Mouse (Mus musculus) intestine, embryonic 14.5 days (tissue): Measurements from ENCODE around the gene Slc7a4. TPM values are rescaled to one million over a fixed set of nuclear protein-coding genes. Genes with fewer than 3 reads are reported as not detected.

Experiments
- ATAC-seq: fragments of 200-750 bp; cut with Nextera tagmentation; replicated peaks from 2 replicates; pipeline ENCODE4 v1.8.0; 2017; ENCODE audit warnings: low read depth, moderate number of reproducible peaks, moderate TSS enrichment, moderate library complexity; ENCODE audit not compliant: low FRiP score, low TSS enrichment
- DNase-seq: peaks from one replicate; pipeline ENCODE4 v3.0.0-alpha.2; 2018; ENCODE audit warnings: low spot score
- H3K27ac ChIP-seq: fragments of 300-500 bp; sonication (generic); 2 replicates; pipeline ENCODE4 v1.5.1; 2014; ENCODE audit warnings: low read depth, mild to moderate bottlenecking, control low read depth
- H3K27me3 ChIP-seq: fragments of 300-500 bp; sonication (generic); replicated peaks from 2 replicates; pipeline ENCODE4 v1.6.1; 2014; ENCODE audit warnings: low read length, control low read depth; ENCODE audit not compliant: control insufficient read depth, insufficient read depth
- H3K36me3 ChIP-seq: fragments of 300-500 bp; sonication (generic); 2 replicates; pipeline ENCODE4 v1.6.1; 2014; ENCODE audit warnings: low read length, control low read depth; ENCODE audit not compliant: control insufficient read depth, insufficient read depth
- H3K4me1 ChIP-seq: fragments of 300-500 bp; sonication (generic); replicated peaks from 2 replicates; pipeline ENCODE4 v1.6.1; 2014; ENCODE audit warnings: low read length, control low read depth, mixed read lengths; ENCODE audit not compliant: control insufficient read depth, insufficient read depth
- H3K4me2 ChIP-seq: fragments of 300-500 bp; sonication (generic); 2 replicates; pipeline ENCODE4 v1.6.1; 2014; ENCODE audit warnings: low read length
- H3K4me3 ChIP-seq: fragments of 300-500 bp; sonication (generic); 2 replicates; pipeline ENCODE4 v1.5.1; 2014; ENCODE audit warnings: low read depth, low read length, control low read depth, mixed read lengths
- H3K9ac ChIP-seq: fragments of 300-500 bp; sonication (generic); 2 replicates; pipeline ENCODE4 v1.6.1; 2014; ENCODE audit warnings: mild to moderate bottlenecking, low read length
- H3K9me3 ChIP-seq: fragments of 300-500 bp; sonication (generic); 2 replicates; pipeline ENCODE4 v1.6.1; 2016; ENCODE audit warnings: low read length, control low read depth; ENCODE audit not compliant: control insufficient read depth
- WGBS: fragments of 180-500 bp; shearing (Covaris S2); extraction: QIAGEN DNeasy Blood & Tissue Kit; methylation state at CpG from one replicate; pipeline ENCODE4 v1.1.7; 2014; 5-methylcytosine and 5-hydroxymethylcytosine counted together
- polyA plus RNA-seq: library from polyadenylated mRNA; unstranded; fragments of >200 nt; fragmentation: Nextera tagmentation; extraction: Ambion mirVana; gene quantifications from 2 replicates; pipeline ENCODE4 v1.2.1, GENCODE M21; 2014

Slc7a4 gene
- 10.8 and 15.6 TPM in 2 replicates for polyA plus RNA-seq

GRCm38 (mm10) chr16:17583064-17583463 lies at the start of gene Slc7a4:
Gene Slc7a4 (minus strand): TSS chr16:17583214.
- Histone ChIP-seq H3K36me3 (no peaks in the 10 kb centered on the region), H3K4me1 (no peaks in the 10 kb centered on the region), H3K9ac (no peak within 1 kb of the TSS), H3K27me3 (no peaks in the 10 kb centered on the region), H3K9me3 (no peaks in the 10 kb centered on the region), H3K4me3 (no peak within 1 kb of the TSS), H3K4me2 (no peak within 1 kb of the TSS), H3K27ac (no peak within 1 kb of the TSS)
- DNase-seq (no peak), ATAC-seq (no peak)
- 23% methylated on average over 8 of the region's 8 CpGs for WGBS

DNA sequence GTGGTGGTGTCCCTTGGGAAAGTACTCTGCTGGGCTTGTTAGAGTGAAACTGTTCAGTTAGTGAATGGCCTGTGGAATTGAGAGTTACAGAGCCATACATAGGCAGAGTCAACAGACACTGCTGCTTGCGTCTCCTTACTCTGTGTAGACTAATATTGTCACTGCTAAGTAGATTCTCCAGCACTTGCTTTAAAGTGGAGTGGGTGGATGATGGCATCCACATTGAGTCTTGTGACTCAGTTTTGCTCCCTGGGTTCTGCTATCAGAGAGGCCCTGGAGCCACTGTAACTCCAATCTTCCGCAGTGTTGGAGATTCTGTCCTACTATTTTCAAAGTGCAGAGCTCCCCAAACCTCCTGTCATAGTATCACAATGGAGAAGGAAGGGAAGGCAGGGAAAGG lies 49.6 kb upstream of the Slc7a4 start:
- WGBS = 97% methylated on average over 2 of the region's 2 CpGs
- Histone ChIP-seq H3K27ac (no peak overlapping the region), H3K4me1 (no peaks in the 10 kb centered on the region), H3K9me3 (no peaks in the 10 kb centered on the region), H3K4me3 (no peak overlapping the region), H3K4me2 (no peak overlapping the region), H3K36me3 (peaks cover 80% of the 10 kb centered on the region), H3K9ac (no peak overlapping the region), H3K27me3 (no peaks in the 10 kb centered on the region)
- no peak for DNase-seq
- no peak for ATAC-seq

DNA sequence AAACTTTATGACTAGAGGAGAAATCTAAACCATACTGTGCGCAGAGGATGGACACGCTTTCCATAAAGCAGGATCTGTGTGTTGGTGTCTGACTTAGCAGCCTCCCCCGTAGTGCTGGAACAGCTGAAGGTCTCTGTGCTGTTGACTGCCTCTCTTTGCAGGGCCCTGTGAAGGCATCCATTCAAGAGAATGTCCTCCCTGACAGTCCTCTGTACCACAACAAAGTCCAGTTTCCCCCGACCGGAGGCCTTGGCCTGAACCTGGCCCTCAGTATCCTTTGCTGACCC lies 43.2 kb upstream of the Slc7a4 start:
- DNase-seq = no peak
- WGBS = 97% methylated on average over 5 of the region's 5 CpGs
- no peak overlapping the region for H3K27ac ChIP-seq
- peaks cover 88% of the 10 kb centered on the region for H3K36me3 ChIP-seq
- H3K4me2 ChIP-seq = no peak overlapping the region
- no peaks in the 10 kb centered on the region for H3K27me3 ChIP-seq
- ATAC-seq = no peak
- H3K9ac ChIP-seq = no peak overlapping the region
- H3K4me3 ChIP-seq = no peak overlapping the region
- H3K4me1 ChIP-seq = no peaks in the 10 kb centered on the region
- H3K9me3 ChIP-seq = no peaks in the 10 kb centered on the region

DNA sequence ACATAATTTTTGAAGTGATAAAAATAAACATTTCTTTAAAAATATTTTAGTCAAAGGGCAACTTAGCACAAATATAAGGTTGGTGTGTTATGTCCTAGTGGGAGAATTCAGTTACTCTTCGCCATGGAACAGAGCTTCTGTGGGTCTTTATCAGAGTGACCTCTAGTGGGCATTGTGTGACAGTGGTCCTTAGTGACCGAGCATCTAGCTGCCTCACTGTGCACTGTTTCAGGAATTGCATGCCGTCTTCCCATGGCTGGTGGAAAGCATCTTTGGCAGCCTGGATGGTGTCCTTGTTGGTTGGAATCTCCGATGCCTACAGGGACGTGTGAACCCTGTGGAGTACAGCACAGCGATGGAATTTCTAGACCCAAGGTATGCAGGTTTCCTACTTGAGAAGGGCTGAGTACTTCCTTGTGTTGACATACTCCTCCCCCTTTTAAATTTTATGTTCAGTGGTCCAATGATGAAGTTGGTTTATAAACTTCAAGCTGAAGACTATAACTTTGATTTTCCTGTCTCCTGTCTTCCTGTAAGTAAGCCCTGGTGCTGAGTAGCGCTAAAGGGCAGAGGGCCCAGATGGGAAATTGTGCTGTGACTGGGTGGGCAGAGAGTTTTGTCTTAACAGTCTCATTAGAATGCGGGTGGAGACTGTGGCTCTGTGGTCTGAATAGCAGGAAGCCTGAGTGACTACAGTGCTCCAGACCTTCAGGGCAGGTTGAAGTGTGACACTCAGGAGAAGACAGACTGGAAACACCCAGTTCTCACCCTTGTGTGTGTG lies 42.7 kb upstream of the Slc7a4 start:
- peaks cover 83% of the 10 kb centered on the region for H3K36me3 ChIP-seq
- no peak overlapping the region for H3K4me3 ChIP-seq
- ATAC-seq = 0 out of 2 replicates have a peak, but pooled peaks have one; percentile 47
- no peak overlapping the region for H3K27ac ChIP-seq
- no peak overlapping the region for H3K4me2 ChIP-seq
- H3K9me3 ChIP-seq = no peaks in the 10 kb centered on the region
- no peak overlapping the region for H3K9ac ChIP-seq
- no peak for DNase-seq
- peaks cover under 1% of the 10 kb centered on the region; the same call in 1 of the 2 replicates for H3K4me1 ChIP-seq
- no peaks in the 10 kb centered on the region for H3K27me3 ChIP-seq
- 66% methylated on average over 8 of the region's 8 CpGs for WGBS

GRCm38 (mm10) chr16:17621936-17622335 lies 38.9 kb upstream of the Slc7a4 start:
- Histone ChIP-seq H3K4me1 (peaks cover 9% of the 10 kb centered on the region; the same call in 1 of the 2 replicates), H3K27ac (no peak overlapping the region), H3K27me3 (no peaks in the 10 kb centered on the region), H3K4me2 (no peak overlapping the region), H3K9me3 (no peaks in the 10 kb centered on the region), H3K4me3 (no peak overlapping the region), H3K36me3 (peaks cover 49% of the 10 kb centered on the region), H3K9ac (no peak overlapping the region)
- ATAC-seq (no peak), DNase-seq (no peak)
- 94% methylated on average over 1 of the region's 1 CpGs for WGBS

- ATAC-seq = peak; percentile 79
- Histone ChIP-seq H3K36me3 (peaks cover 27% of the 10 kb centered on the region), H3K27ac (no peak within 1 kb of the TSS), H3K4me2 (peak within 1 kb of the TSS; percentile 79), H3K4me1 (peaks cover 9% of the 10 kb centered on the region; the same call in 1 of the 2 replicates), H3K9me3 (no peaks in the 10 kb centered on the region), H3K9ac (peak within 1 kb of the TSS; percentile 89), H3K4me3 (peak within 1 kb of the TSS; percentile 99), H3K27me3 (no peaks in the 10 kb centered on the region)
- WGBS = 3% methylated on average over 60 of the region's 60 CpGs
- DNase-seq = peak; percentile 100
Observed at GRCm38 (mm10) chr16:17619198-17620105, 36.4 kb upstream of the Slc7a4 start, which contains the start of gene Smpd4. Gene Smpd4 (plus strand): TSS chr16:17619354.

- H3K27ac ChIP-seq = no peak overlapping the region
- peak; percentile 78 for DNase-seq
- no peaks in the 10 kb centered on the region for H3K27me3 ChIP-seq
- H3K4me3 ChIP-seq = no peak overlapping the region
- peaks cover 9% of the 10 kb centered on the region; the same call in 1 of the 2 replicates for H3K4me1 ChIP-seq
- peak; percentile 51 for ATAC-seq
- no peaks in the 10 kb centered on the region for H3K9me3 ChIP-seq
- peaks cover 13% of the 10 kb centered on the region for H3K36me3 ChIP-seq
- 12% methylated on average over 13 of the region's 13 CpGs for WGBS
- peak overlapping the region; percentile 16; the same call in 1 of the 2 replicates for H3K4me2 ChIP-seq
- no peak overlapping the region for H3K9ac ChIP-seq
Observed at GRCm38 (mm10) chr16:17617922-17618565, 35.0 kb upstream of the Slc7a4 start.

DNA sequence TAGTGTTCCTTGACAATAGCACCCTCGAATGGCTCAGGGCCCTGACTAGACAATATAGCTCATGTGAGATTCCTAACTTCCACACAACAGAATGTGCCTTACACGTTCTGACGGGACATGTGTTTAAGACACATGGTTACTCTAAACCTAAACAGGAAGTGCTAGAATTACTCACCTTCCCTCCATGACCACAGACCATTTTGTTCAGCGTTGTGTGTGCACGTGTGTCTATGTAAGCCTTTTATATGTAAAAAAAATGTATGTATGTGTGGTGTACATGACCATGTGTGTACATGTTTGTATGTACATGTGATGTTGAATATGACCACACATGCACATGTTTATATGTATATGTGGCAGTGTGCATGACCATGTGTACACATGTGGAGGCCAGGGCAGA lies 33.2 kb upstream of the Slc7a4 start:
- 79% methylated on average over 5 of the region's 5 CpGs for WGBS
- no peaks in the 10 kb centered on the region for H3K9me3 ChIP-seq
- no peak overlapping the region for H3K4me3 ChIP-seq
- H3K4me1 ChIP-seq = peaks cover 9% of the 10 kb centered on the region; the same call in 1 of the 2 replicates
- no peak overlapping the region for H3K4me2 ChIP-seq
- DNase-seq (peak; percentile 38), ATAC-seq (no peak)
- H3K27ac ChIP-seq = no peak overlapping the region
- H3K9ac ChIP-seq = no peak overlapping the region
- H3K27me3 ChIP-seq = no peaks in the 10 kb centered on the region
- H3K36me3 ChIP-seq = no peaks in the 10 kb centered on the region
